Mouse (Mus musculus): ENCODE measurements around the gene Gm44805.
"Not testable (repeated sequence)": the region's sequence is repeated elsewhere in the genome, so short reads cannot be mapped to it uniquely, and the experiment has no call there.

Gm44805 gene

GRCm38 (mm10) chr7:19698907-19699826 lies 17.9 kb upstream of the Gm44805 start, which contains the start of gene Apoe:
TSS of gene Apoe (minus strand) at chr7:19699188.
- peak; percentile 79 for DNase-seq

- peak; percentile 63 for DNase-seq
Observed at GRCm38 (mm10) chr7:19697949-19698906, 17.0 kb upstream of the Gm44805 start.

GRCm38 (mm10) chr7:19696336-19696873 lies 15.2 kb upstream of the Gm44805 start:
- DNase-seq = no peak

- DNase-seq = no peak
Observed at GRCm38 (mm10) chr7:19695881-19696280, 14.7 kb upstream of the Gm44805 start.

GRCm38 (mm10) chr7:19695213-19695594 lies 14.0 kb upstream of the Gm44805 start:
- no peak for DNase-seq

GRCm38 (mm10) chr7:19694336-19695212 lies 13.4 kb upstream of the Gm44805 start:
- no peak for DNase-seq

GRCm38 (mm10) chr7:19693421-19693820 lies 12.2 kb upstream of the Gm44805 start:
- DNase-seq = peak; percentile 60

GRCm38 (mm10) chr7:19691873-19692865 lies 10.9 kb upstream of the Gm44805 start, which contains the start of gene Apoc1:
TSS of gene Apoc1 (minus strand) at chr7:19692660.
- no peak for DNase-seq

GRCm38 (mm10) chr7:19691434-19691833 lies 10.2 kb upstream of the Gm44805 start:
- no peak for DNase-seq

- DNase-seq = no peak
Observed at GRCm38 (mm10) chr7:19690845-19691244, 9.6 kb upstream of the Gm44805 start.

GRCm38 (mm10) chr7:19688611-19689010 lies 7.4 kb upstream of the Gm44805 start:
- DNase-seq = no peak

GRCm38 (mm10) chr7:19688101-19688500 lies 6.9 kb upstream of the Gm44805 start:
- no peak for DNase-seq

GRCm38 (mm10) chr7:19686927-19687583 lies 5.8 kb upstream of the Gm44805 start:
- not testable (repeated sequence) for DNase-seq

- DNase-seq = no peak
Observed at GRCm38 (mm10) chr7:19686521-19686920, 5.3 kb upstream of the Gm44805 start.

- no peak for DNase-seq
Observed at GRCm38 (mm10) chr7:19685374-19685773, 4.2 kb upstream of the Gm44805 start.

- DNase-seq = no peak
Observed at GRCm38 (mm10) chr7:19683771-19684201, 2.6 kb upstream of the Gm44805 start.

GRCm38 (mm10) chr7:19682979-19683378 lies 1.8 kb upstream of the Gm44805 start:
- no peak for DNase-seq

GRCm38 (mm10) chr7:19680702-19681101 lies 521 bp downstream of the Gm44805 start:
- DNase-seq = no peak

- DNase-seq = no peak
Observed at GRCm38 (mm10) chr7:19678901-19679300, 2.3 kb downstream of the Gm44805 start.

GRCm38 (mm10) chr7:19677872-19678271 lies 3.4 kb downstream of the Gm44805 start, which contains the start of gene Apoc2:
TSS of gene Apoc2 (minus strand) at chr7:19677941.
- no peak for DNase-seq

Measured in kidney, postnatal 14 days (tissue).